Mouse (Mus musculus): ENCODE measurements around the gene Tmbim1. TPM values are rescaled to one million over a fixed set of nuclear protein-coding genes. Genes with fewer than 3 reads are reported as not detected.
"Not testable (repeated sequence)": the region's sequence is repeated elsewhere in the genome, so short reads cannot be mapped to it uniquely, and the experiment has no call there.

Tmbim1 gene
- polyA plus RNA-seq, 1 experiment from 2014 or later = 8.6 TPM

GRCm38 (mm10) chr1:74338013-74338412, 32.6 kb upstream of the Tmbim1 start:
- H3K36me3 ChIP-seq = no peaks in the 10 kb centered on the region
- no peak overlapping the region for H3K4me3 ChIP-seq
- no peak overlapping the region for H3K9ac ChIP-seq
- 88% methylated on average over 5 of the region's 5 CpGs for WGBS
- ATAC-seq (ENCODE audit: low FRiP score) = no peak
- no peaks in the 10 kb centered on the region for H3K9me3 ChIP-seq
- no peak overlapping the region for H3K4me2 ChIP-seq
- no peak overlapping the region for H3K27ac ChIP-seq
- H3K4me1 ChIP-seq (replicated peaks) = peaks cover 31% of the 10 kb centered on the region
- no peaks in the 10 kb centered on the region for H3K27me3 ChIP-seq

GRCm38 (mm10) chr1:74337241-74337771, 31.9 kb upstream of the Tmbim1 start:
- H3K27me3 ChIP-seq = no peaks in the 10 kb centered on the region
- no peak overlapping the region for H3K27ac ChIP-seq
- H3K36me3 ChIP-seq = no peaks in the 10 kb centered on the region
- H3K4me1 ChIP-seq (replicated peaks) = peaks cover 32% of the 10 kb centered on the region
- no peaks in the 10 kb centered on the region for H3K9me3 ChIP-seq
- 84% methylated on average over 3 of the region's 3 CpGs for WGBS
- no peak overlapping the region for H3K4me3 ChIP-seq
- no peak overlapping the region for H3K4me2 ChIP-seq
- H3K9ac ChIP-seq = no peak overlapping the region
- no peak for ATAC-seq (ENCODE audit: low FRiP score)

GRCm38 (mm10) chr1:74335436-74336170, 30.2 kb upstream of the Tmbim1 start:
- Histone ChIP-seq H3K27ac (no peak overlapping the region), H3K27me3 (no peaks in the 10 kb centered on the region), H3K4me3 (no peak overlapping the region), H3K9ac (no peak overlapping the region), H3K36me3 (no peaks in the 10 kb centered on the region), H3K4me2 (no peak overlapping the region), H3K9me3 (no peaks in the 10 kb centered on the region), H3K4me1 (replicated peaks) (peaks cover 43% of the 10 kb centered on the region)
- WGBS = 74% methylated on average over 6 of the region's 6 CpGs
- ATAC-seq (ENCODE audit: low FRiP score) = no peak

GRCm38 (mm10) chr1:74335033-74335432, 29.6 kb upstream of the Tmbim1 start:
- Histone ChIP-seq H3K27me3 (no peaks in the 10 kb centered on the region), H3K9ac (no peak overlapping the region), H3K4me2 (no peak overlapping the region), H3K36me3 (no peaks in the 10 kb centered on the region), H3K4me3 (no peak overlapping the region), H3K9me3 (no peaks in the 10 kb centered on the region), H3K4me1 (replicated peaks) (peaks cover 47% of the 10 kb centered on the region), H3K27ac (no peak overlapping the region)
- ATAC-seq (ENCODE audit: low FRiP score) = no peak
- WGBS = 64% methylated on average over 4 of the region's 4 CpGs

GRCm38 (mm10) chr1:74334607-74335006, 29.2 kb upstream of the Tmbim1 start:
- WGBS = 80% methylated on average over 3 of the region's 3 CpGs
- H3K27me3 ChIP-seq = no peaks in the 10 kb centered on the region
- no peaks in the 10 kb centered on the region for H3K9me3 ChIP-seq
- H3K27ac ChIP-seq = no peak overlapping the region
- peaks cover 51% of the 10 kb centered on the region for H3K4me1 ChIP-seq (replicated peaks)
- no peak overlapping the region for H3K9ac ChIP-seq
- H3K4me2 ChIP-seq = no peak overlapping the region
- ATAC-seq (ENCODE audit: low FRiP score) = no peak
- no peak overlapping the region for H3K4me3 ChIP-seq
- no peaks in the 10 kb centered on the region for H3K36me3 ChIP-seq

GRCm38 (mm10) chr1:74332930-74333329, 27.5 kb upstream of the Tmbim1 start:
- ATAC-seq (ENCODE audit: low FRiP score) = 0 out of 2 replicates have a peak, but pooled peaks have one; percentile 4
- Histone ChIP-seq H3K9ac (peak overlapping the region; percentile 72), H3K27ac (peak overlapping the region; percentile 87), H3K36me3 (peaks cover 5% of the 10 kb centered on the region), H3K9me3 (no peaks in the 10 kb centered on the region), H3K4me3 (peak overlapping the region; percentile 51), H3K4me1 (replicated peaks) (peaks cover 47% of the 10 kb centered on the region), H3K27me3 (no peaks in the 10 kb centered on the region), H3K4me2 (peak overlapping the region; percentile 78)
- 5% methylated on average over 9 of the region's 9 CpGs for WGBS

- Histone ChIP-seq H3K27ac (peak overlapping the region; percentile 87), H3K9me3 (no peaks in the 10 kb centered on the region), H3K4me3 (peak overlapping the region; percentile 51), H3K36me3 (peaks cover 10% of the 10 kb centered on the region), H3K4me2 (peak overlapping the region; percentile 78), H3K27me3 (no peaks in the 10 kb centered on the region), H3K4me1 (replicated peaks) (peaks cover 44% of the 10 kb centered on the region), H3K9ac (peak overlapping the region; percentile 72)
- 0% methylated on average over 36 of the region's 36 CpGs for WGBS
- ATAC-seq (ENCODE audit: low FRiP score) = peak; percentile 98
Observed at GRCm38 (mm10) chr1:74332241-74332763, 26.9 kb upstream of the Tmbim1 start.

GRCm38 (mm10) chr1:74331046-74331681, 25.7 kb upstream of the Tmbim1 start:
- Histone ChIP-seq H3K4me1 (replicated peaks) (peaks cover 40% of the 10 kb centered on the region), H3K4me2 (no peak overlapping the region), H3K36me3 (peaks cover 10% of the 10 kb centered on the region), H3K27me3 (no peaks in the 10 kb centered on the region), H3K4me3 (no peak overlapping the region), H3K9me3 (no peaks in the 10 kb centered on the region), H3K9ac (no peak overlapping the region; the same call in 1 of the 2 replicates), H3K27ac (peak overlapping the region; percentile 80; the same call in 1 of the 2 replicates)
- no peak for ATAC-seq (ENCODE audit: low FRiP score)
- 87% methylated on average over 4 of the region's 4 CpGs for whole genome bisulfite sequencing

- H3K27ac ChIP-seq = no peak overlapping the region
- H3K36me3 ChIP-seq = peaks cover 10% of the 10 kb centered on the region
- H3K4me1 ChIP-seq (replicated peaks) = peaks cover 34% of the 10 kb centered on the region
- H3K9me3 ChIP-seq = no peaks in the 10 kb centered on the region
- 86% methylated on average over 7 of the region's 7 CpGs for WGBS
- H3K27me3 ChIP-seq = no peaks in the 10 kb centered on the region
- H3K4me3 ChIP-seq = no peak overlapping the region
- no peak for ATAC-seq (ENCODE audit: low FRiP score)
- H3K4me2 ChIP-seq = no peak overlapping the region
- no peak overlapping the region for H3K9ac ChIP-seq
Observed at GRCm38 (mm10) chr1:74329899-74330431, 24.5 kb upstream of the Tmbim1 start.

- 65% methylated on average over 2 of the region's 2 CpGs for WGBS
- not testable (repeated sequence) for ATAC-seq (ENCODE audit: low FRiP score); H3K9ac ChIP-seq; H3K4me3 ChIP-seq; H3K27ac ChIP-seq; H3K27me3 ChIP-seq; H3K4me2 ChIP-seq; H3K9me3 ChIP-seq
- peaks cover 18% of the 10 kb centered on the region; the same call in 1 of the 2 replicates for H3K4me1 ChIP-seq (replicated peaks)
- peaks cover 10% of the 10 kb centered on the region for H3K36me3 ChIP-seq
Observed at GRCm38 (mm10) chr1:74326916-74327315, 21.5 kb upstream of the Tmbim1 start.

- Histone ChIP-seq H3K27me3 (no peaks in the 10 kb centered on the region), H3K4me3 (no peak overlapping the region), H3K9ac (no peak overlapping the region), H3K36me3 (no peaks in the 10 kb centered on the region), H3K27ac (no peak overlapping the region), H3K4me2 (no peak overlapping the region), H3K4me1 (replicated peaks) (no peaks in the 10 kb centered on the region; the same call in 1 of the 2 replicates), H3K9me3 (no peaks in the 10 kb centered on the region)
- 77% methylated on average over 3 of the region's 3 CpGs for WGBS
- ATAC-seq (ENCODE audit: low FRiP score) = no peak
Observed at GRCm38 (mm10) chr1:74321396-74321795, 16.0 kb upstream of the Tmbim1 start.

- Histone ChIP-seq H3K4me1 (replicated peaks) (no peaks in the 10 kb centered on the region; the same call in 1 of the 2 replicates), H3K4me3 (no peak overlapping the region), H3K27ac (no peak overlapping the region), H3K9ac (no peak overlapping the region), H3K36me3 (no peaks in the 10 kb centered on the region), H3K9me3 (no peaks in the 10 kb centered on the region), H3K4me2 (no peak overlapping the region), H3K27me3 (no peaks in the 10 kb centered on the region)
- 95% methylated on average over 3 of the region's 3 CpGs for WGBS
- ATAC-seq (ENCODE audit: low FRiP score) = no peak
Observed at GRCm38 (mm10) chr1:74318711-74319110, 13.3 kb upstream of the Tmbim1 start.

All from hindbrain, embryonic 13.5 days (tissue).